Mouse (Mus musculus) erythroblast, embryonic 14.5 days (primary cell): ENCODE results near the gene Agpat2.

Experiments
- GATA1 ChIP-seq: IDR thresholded peaks from 2 replicates; pipeline ENCODE4 v1.6.1; 2012; ENCODE audit warnings: low read length, inconsistent platforms, mixed read lengths
- TAL1 ChIP-seq: IDR thresholded peaks from 3 replicates; pipeline ENCODE4 v1.6.1; 2012; ENCODE audit warnings: low read length, inconsistent platforms, mixed read lengths

DNA sequence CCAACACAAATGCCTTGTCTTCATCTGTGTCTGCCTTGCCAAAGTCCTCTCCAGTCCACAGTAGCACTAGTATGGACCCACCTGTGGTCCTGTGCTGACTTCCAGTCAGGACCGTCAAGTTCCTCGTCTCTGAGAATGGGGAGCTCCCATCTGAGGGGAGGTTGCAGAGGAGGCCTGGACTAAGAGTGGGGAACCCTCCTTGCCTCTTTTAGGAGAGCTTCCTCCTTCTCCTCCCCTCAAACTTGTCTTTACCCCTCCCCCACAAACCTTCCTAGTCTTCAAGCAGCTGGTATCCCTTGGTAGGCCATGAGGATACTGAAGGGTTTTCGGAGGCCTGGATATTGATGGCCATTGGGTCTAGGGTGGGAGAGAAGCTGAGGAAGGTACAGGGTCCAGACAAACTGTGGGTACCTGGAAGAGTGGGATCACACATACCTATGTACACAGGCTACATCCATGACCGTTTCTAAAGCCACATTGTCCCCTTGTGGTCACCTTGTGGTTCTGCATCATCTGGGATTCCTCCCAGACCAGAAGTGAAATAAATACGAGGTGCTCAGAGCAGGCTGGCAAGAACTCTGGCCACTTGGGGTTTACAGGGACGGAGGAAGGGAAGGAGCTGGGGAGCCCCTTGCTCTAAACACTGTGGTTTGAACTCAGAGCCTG lies 42.7 kb downstream of the Agpat2 start:
- TF ChIP-seq TAL1 (no peak), GATA1 (no peak)
